Mouse (Mus musculus) duodenum, adult 2 months (tissue): ENCODE results near the gene Xbp1. TPM values are rescaled to one million over a fixed set of nuclear protein-coding genes. Genes with fewer than 3 reads are reported as not detected.

Experiments used
- polyA plus RNA-seq: library from polyadenylated mRNA; depleted of rRNA; stranded (reverse); fragments of >200 nt; gene quantifications from 2 replicates; pipeline ENCODE4 v1.2.3, GENCODE M21; 2012; ENCODE audit warnings: low replicate concordance; rRNA removed

The Xbp1 gene
- polyA plus RNA-seq = 130 TPM in 2 replicates

GRCm38 (mm10) chr11:5520412-5521265 is at the start of gene Xbp1:
Gene Xbp1 (plus strand): TSS chr11:5520659.

DNA sequence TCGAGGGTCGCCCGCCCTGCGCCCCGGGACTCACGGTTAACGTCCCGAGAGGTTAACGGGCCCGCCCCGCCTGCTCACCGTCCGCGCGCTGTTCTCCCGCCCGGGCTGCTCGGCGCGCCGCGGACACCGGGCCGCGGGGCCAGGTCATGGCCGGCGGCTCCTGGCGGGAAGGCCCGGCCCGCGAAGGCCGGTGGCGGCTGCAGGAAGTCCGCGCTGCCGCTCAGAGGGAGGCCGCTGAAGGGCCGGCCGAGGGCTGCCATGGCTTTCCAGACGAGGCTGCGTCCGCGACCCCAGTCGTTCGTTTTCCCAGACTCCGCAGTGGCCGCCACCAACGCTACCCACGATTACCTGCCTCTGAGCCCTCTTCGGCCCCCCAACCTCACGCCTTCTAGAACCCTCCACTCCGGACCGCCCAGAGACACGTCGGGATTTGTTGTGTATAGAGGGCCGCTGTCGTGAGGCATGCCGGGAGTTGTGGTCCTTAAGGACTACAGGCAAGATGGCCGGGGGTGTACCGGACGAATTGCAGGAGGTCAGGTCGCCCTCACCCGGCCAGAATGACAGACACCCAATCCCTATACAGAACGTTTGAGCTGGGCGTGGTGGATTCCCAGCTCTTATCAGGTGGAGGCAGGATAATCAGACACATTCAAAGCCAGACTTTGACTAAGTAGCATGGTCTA is 21.5 kb downstream of the Xbp1 start, which contains the start of gene Ccdc117:
TSS of gene Ccdc117 (minus strand) at position 389 of the 683 bp plus-strand sequence.

GRCm38 (mm10) chr11:5569474-5569873 is 49.0 kb downstream of the Xbp1 start, which contains the start of gene Ankrd36:
Gene Ankrd36 (plus strand): TSS chr11:5569684.

Other genes starting within 250 kb of the Xbp1 start
- gene Znrf3, start 75.8 kb upstream of the Xbp1 start, polyA plus RNA-seq = 1.7 and 3.9 TPM in 2 replicates
- 1.8 and 5.1 TPM in 2 replicates for gene Ccdc117, start 21.5 kb downstream of the Xbp1 start, polyA plus RNA-seq
- gene Ankrd36, start 49.0 kb downstream of the Xbp1 start, polyA plus RNA-seq = not detected in 2 replicates
- 460 and 567 TPM in 2 replicates for gene Mrps24, start 195.0 kb downstream of the Xbp1 start, polyA plus RNA-seq
- 23.3 and 38.3 TPM in 2 replicates for gene Urgcp, start 241.7 kb downstream of the Xbp1 start, polyA plus RNA-seq